ENCODE assay signal across 9 mouse cellular contexts in genomic region chr5:33034100-33034499, GRCm38 (mm10). TPM values are rescaled to one million over a fixed set of nuclear protein-coding genes. Genes with fewer than 3 reads are reported as not detected.
DNase-seq lines count a peak whose midpoint lies in the region; ATAC-seq and TF ChIP-seq lines count a peak whose summit lies in the region.
"Had no signal": no experiment of that assay in that cellular context is flagged by ENCODE, and none has a peak within 500 bp of the region (broad histone marks: within the 10 kb centered on the region; RNA-seq: fewer than 3 reads in every experiment).

No protein-coding gene starts in this region.

- in situ Hi-C loops in Patski (cut with MboI; ENCODE audit: low pct_unique_long_range_greater_than_20kb): loop anchor here (10.0 to 25.0 kb wide), 2 partner anchors 322 to 439 kb away; no protein-coding TSS in a partner anchor

- H3K27ac ChIP-seq in kidney, postnatal 0 days: no peak overlapping the region
- H3K27ac ChIP-seq: limb, embryonic 15.5 days had no signal

- H3K9me3 ChIP-seq in kidney, postnatal 0 days (replicated peaks; ENCODE audit: low read length): no peaks in the 10 kb centered on the region
- H3K9me3 ChIP-seq: limb, embryonic 15.5 days had no signal

- no peak overlapping the region for H3K4me3 ChIP-seq in kidney, postnatal 0 days (replicated peaks; ENCODE audit: low read depth, low read length)
- H3K4me3 ChIP-seq: limb, embryonic 15.5 days had no signal

- H3K9ac ChIP-seq in kidney, postnatal 0 days (ENCODE audit: low read depth, low read length): no peak overlapping the region
- H3K9ac ChIP-seq: limb, embryonic 15.5 days had no signal

- intact Hi-C loops in heart, postnatal 14 days (cut with DNase I): no loop called here
- intact Hi-C loops in heart, postnatal 10 days (cut with DNase I): loop anchor here (5.0 kb wide), 2 partner anchors 102 to 317 kb away; no protein-coding TSS in a partner anchor

- peak; percentile 64 for DNase-seq in kidney, postnatal 0 days (ENCODE audit: low spot score)
- DNase-seq in kidney, adult 18-20 months: no peak
- no peak for DNase-seq in Patski (ENCODE audit: low read depth, low spot score)
- DNase-seq in kidney, postnatal 10 days: peak; percentile 57
- peak; percentile 46 for DNase-seq in retina, postnatal 1 day
- DNase-seq in heart, postnatal 14 days: no peak
- DNase-seq in heart, postnatal 10 days: no peak
- no peak for DNase-seq in MN1 (ENCODE audit: low spot score)

- H3K4me2 ChIP-seq in kidney, postnatal 0 days (ENCODE audit: low read length): no peak overlapping the region
- H3K4me2 ChIP-seq: limb, embryonic 15.5 days had no signal

- peak; percentile 72 for TF ChIP-seq CTCF in kidney, postnatal 0 days (IDR thresholded peaks at IDR 0.05; ENCODE audit: low read depth)
- peak; percentile 70 for TF ChIP-seq CTCF in Patski (IDR thresholded peaks at IDR 0.05)

- CTCF ChIA-PET in Patski (lab: Charles Lee): interaction anchor here (0.9 to 3.9 kb wide), 15 partner anchors 9 to 287 kb away, joined by 3 to 46 read pairs (median 4); no protein-coding TSS in a partner anchor

- H3K27me3 ChIP-seq in kidney, postnatal 0 days (ENCODE audit: insufficient read depth, low read length): no peaks in the 10 kb centered on the region
- H3K27me3 ChIP-seq in Patski: no peaks in the 10 kb centered on the region
- H3K27me3 ChIP-seq: limb, embryonic 15.5 days had no signal

- peak; percentile 74 for ATAC-seq in kidney, postnatal 0 days (replicated peaks; ENCODE audit: low FRiP score, low read depth)
- ATAC-seq in Patski: peak; percentile 81

- POLR2A ChIA-PET in Patski (lab: Charles Lee): interaction anchor here (0.8 kb wide), 1 partner anchor 109 kb away, joined by 3 read pairs; no protein-coding TSS in a partner anchor

- WGBS in kidney, postnatal 0 days: 13% methylated on average over 7 of the region's 7 CpGs

- no peaks in the 10 kb centered on the region for H3K4me1 ChIP-seq in kidney, postnatal 0 days (replicated peaks; ENCODE audit: insufficient read depth, low read length)
- H3K4me1 ChIP-seq: limb, embryonic 15.5 days had no signal

- 0 out of 2 replicates have a peak, but pooled peaks cover 2% of the 10 kb centered on the region for H3K36me3 ChIP-seq in kidney, postnatal 0 days (ENCODE audit: insufficient read depth, low read length)
- H3K36me3 ChIP-seq: limb, embryonic 15.5 days had no signal

RNA-seq across cellular contexts. Expression of gene Ywhah, which starts 15.5 kb away (rescaled TPM):
- 236 and 272 TPM in 2 replicates for polyA plus RNA-seq in kidney, postnatal 0 days (2015; fragmentation: Nextera tagmentation; extraction: Ambion mirVana)
- polyA plus RNA-seq in Patski (2021): 296 TPM
- total RNA-seq in heart, postnatal 14 days (2021): 100 to 1,000 TPM; 104 to 126 TPM
- 100 to 1,000 TPM; 151 to 160 TPM for total RNA-seq in heart, postnatal 10 days (2021)

Comparison
In these comparisons a context has a peak if more than half of its experiments do, and no peak if none do; other contexts are left out.
1. DNase-seq: peak in kidney, postnatal 0 days (single experiment), kidney, postnatal 10 days (single experiment) and retina, postnatal 1 day (single experiment); none in kidney, adult 18-20 months (single experiment), Patski (single experiment), heart, postnatal 14 days (0 of 2), heart, postnatal 10 days (0 of 2) and MN1 (single experiment).